Mouse (Mus musculus): Measurements from ENCODE around the gene Prkag1. TPM values are rescaled to one million over a fixed set of nuclear protein-coding genes. Genes with fewer than 3 reads are reported as not detected.

Prkag1 gene
- 47.3 and 53.3 TPM in 2 replicates for polyA plus RNA-seq (2012; rRNA removed)

DNA sequence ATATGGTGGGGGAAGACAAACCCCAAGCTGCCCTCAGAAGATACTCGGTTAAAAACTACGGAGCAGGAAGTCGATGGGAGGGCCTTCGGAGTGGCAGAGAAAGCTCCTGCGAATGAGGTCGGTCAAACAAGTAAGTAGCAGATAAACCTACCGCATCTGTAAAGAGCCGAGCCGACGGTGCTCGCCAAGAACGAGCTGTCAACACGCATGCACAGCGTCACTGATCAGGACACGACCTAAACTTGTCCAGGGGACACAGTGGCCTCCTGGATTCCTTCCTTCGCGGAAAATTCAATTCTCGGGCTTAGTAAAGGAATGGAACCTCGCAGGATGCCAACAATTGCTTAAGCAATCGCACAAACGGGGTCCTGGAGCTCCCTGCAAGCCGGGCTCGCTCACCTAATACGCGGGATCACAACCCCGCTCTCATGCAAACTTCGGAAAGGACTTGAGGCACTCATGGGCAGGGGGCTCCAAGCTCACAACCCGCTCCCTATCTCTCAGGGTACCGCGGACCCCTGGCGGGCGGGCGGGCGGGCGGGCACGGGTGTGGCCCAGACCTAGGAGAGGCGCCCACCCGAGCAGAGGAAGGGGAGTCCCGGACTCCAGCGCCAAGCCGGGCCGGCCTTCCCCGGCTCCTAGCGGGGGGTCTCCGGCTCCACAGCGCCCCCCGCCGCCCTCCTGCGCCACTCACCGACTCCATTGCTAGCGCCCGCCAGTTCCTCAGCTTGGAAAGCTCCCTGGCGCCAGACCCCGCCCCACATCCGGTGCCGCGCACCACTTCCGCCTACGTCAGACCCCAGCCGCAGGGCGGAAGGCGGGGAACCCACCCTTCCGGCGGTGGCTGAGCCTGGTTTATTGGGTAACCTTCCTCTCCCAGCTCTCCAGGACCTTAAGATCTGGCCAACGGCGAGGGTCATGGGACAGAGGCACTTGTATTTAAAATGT lies at the start of gene Prkag1:
Gene Prkag1 (minus strand): TSS at position 786 of the 948 bp plus-strand sequence.

DNA sequence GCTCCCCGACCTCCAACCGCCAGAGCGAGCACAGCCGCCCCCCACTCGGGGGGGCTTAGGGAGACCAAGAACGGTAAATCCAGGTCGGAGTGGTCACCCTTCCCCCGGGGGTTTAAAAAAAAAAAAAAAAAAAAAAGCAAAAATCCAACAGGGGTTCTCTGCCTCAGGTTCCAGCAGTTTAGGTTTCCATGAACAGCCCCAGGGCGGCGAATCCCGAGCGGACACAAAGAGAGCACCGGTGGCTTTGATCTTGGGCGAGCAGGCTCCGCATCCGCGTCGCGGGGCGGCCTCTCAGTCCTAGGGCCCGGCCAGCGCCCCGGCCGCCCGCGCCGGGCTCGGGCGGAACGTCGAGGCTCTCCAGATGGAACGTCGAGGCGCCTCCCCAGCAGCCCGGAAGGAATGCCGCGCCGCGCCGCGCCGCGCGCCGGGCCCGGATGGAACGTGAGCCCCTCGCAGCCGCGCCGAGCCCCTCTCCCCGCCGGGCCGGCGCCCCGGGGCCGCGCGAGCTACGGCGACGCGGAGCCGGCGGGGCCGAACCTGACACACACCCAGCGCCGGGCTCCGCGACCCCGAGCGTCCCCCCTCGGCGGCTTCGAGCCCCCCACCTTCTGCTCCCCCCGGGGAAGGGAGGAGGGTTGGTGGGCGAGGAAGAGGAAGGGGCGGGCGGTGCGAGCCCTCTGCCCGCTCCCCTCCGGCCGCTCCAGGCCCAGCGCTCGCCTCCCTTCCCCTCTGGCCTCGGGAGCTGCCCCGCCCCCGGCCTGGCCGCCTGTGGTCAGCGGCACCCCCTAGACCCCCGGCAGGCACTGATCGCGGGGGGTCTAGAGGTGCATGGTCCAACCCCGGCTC lies 40.0 kb upstream of the Prkag1 start, which contains the start of gene Kmt2d:
Gene Kmt2d (minus strand): TSS at position 135 of the 846 bp plus-strand sequence.

DNA sequence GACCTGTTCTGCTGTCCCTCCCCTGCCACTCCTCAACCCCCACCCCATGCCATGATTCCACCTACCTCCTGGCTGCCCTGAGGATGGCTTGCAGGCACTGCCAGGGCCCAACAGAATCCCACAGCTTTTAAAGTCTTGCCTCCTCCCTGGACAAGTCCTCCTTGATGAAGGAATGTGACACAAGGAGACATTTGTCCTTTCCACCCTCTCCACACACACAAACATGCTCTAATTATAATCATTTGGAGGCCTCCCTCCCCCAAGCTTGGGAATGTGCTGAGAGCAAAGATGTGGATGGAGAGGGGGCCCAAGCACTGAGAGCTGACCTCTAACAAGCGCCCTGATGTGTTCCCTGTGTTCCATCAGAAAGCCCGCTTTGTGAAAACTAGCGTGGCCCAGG lies 21.9 kb downstream of the Prkag1 start, which contains the start of gene Ddn:
Gene Ddn (minus strand): TSS at position 101 of the 400 bp plus-strand sequence.

DNA sequence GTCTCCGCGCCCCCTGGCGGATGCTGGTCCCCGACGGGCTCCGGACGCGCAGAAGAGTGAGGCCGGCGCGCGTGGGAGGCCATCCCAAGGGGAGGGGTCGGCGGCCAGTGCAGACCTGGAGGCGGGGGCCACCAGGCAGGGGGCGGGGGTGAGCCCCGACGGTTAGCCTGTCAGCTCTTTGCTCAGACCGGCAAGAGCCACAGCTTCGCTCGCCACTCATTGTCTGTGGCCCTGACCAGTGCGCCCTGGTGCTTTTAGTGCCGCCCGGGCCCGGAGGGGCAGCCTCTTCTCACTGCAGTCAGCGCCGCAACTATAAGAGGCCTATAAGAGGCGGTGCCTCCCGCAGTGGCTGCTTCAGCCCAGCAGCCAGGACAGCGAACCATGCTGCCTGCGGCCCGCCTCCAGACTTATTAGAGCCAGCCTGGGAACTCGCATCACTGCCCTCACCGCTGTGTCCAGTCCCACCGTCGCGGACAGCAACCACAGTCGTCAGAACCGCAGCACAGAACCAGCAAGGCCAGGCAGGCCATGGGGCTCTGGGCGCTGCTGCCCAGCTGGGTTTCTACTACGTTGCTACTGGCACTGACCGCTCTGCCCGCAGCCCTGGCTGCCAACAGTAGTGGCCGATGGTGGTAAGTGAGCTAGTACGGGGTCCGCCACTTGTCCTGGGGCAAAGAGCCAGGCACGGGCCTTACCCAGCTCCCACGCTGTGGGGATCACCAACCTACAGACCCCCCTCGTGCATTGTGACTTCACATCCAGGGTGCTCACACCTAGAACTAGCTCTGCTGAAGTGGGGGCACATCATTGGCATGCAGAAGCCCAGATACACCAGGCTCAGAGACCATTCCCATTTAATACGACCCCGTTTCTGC lies 41.4 kb downstream of the Prkag1 start, which contains the start of gene Wnt1:
Gene Wnt1 (plus strand): TSS at position 197 of the 875 bp plus-strand sequence.

DNA sequence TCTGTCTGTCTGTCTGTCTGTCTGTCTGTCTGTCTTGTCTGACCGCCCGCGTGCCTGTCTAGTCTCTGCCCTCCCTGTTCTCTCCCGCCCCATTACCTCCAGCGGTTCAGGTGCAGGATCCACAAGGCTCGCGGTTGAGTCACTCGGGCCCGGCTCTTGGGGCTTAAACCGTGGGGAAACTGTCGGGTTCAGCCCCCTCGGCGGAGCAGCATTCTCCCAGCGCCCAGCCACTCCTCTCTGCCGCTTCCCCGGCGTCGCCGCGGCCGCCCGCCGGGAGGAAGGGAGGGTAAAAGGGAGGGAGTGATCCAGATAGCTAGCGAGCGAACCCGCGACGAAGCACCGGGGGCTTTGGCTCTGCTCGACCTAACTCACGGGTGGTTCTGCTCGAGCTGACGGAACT lies 53.6 kb downstream of the Prkag1 start, which contains the start of gene Wnt10b:
Gene Wnt10b (minus strand): TSS at position 389 of the 400 bp plus-strand sequence.

Other genes starting within 250 kb of the Prkag1 start
- gene Adcy6, start 221.4 kb downstream of the Prkag1 start, polyA plus RNA-seq (2012; rRNA removed) = 14.0 and 17.8 TPM in 2 replicates
- 1.2 TPM in 2 replicates for gene Cacnb3, start 200.7 kb downstream of the Prkag1 start, polyA plus RNA-seq (2012; rRNA removed)
- gene Ddx23, start 168.6 kb downstream of the Prkag1 start, polyA plus RNA-seq (2012; rRNA removed) = 16.7 and 18.6 TPM in 2 replicates
- 1.9 and 2.1 TPM in 2 replicates for gene Rnd1, start 154.1 kb downstream of the Prkag1 start, polyA plus RNA-seq (2012; rRNA removed)
- gene Ccdc65, start 123.3 kb downstream of the Prkag1 start, polyA plus RNA-seq (2012; rRNA removed) = 0.03 and 0.04 TPM in 2 replicates
- gene Fkbp11, start 103.3 kb downstream of the Prkag1 start, polyA plus RNA-seq (2012; rRNA removed) = 136 and 198 TPM in 2 replicates
- gene Arf3, start 68.3 kb downstream of the Prkag1 start, polyA plus RNA-seq (2012; rRNA removed) = 17.4 and 22.0 TPM in 2 replicates
- gene Wnt10b, start 53.4 kb downstream of the Prkag1 start, polyA plus RNA-seq (2012; rRNA removed) = 0.03 and 0.07 TPM in 2 replicates
- not detected in 2 replicates for gene Wnt1, start 41.7 kb downstream of the Prkag1 start, polyA plus RNA-seq (2012; rRNA removed)
- gene Ddn, start 22.0 kb downstream of the Prkag1 start, polyA plus RNA-seq (2012; rRNA removed) = 0.01 and 0.02 TPM in 2 replicates
- 3.5 and 6.2 TPM in 2 replicates for gene Kmt2d, start 39.7 kb upstream of the Prkag1 start, polyA plus RNA-seq (2012; rRNA removed)
- 1.5 and 1.6 TPM in 2 replicates for gene Rhebl1, start 63.0 kb upstream of the Prkag1 start, polyA plus RNA-seq (2012; rRNA removed)
- 0.14 and 0.16 TPM in 2 replicates for gene Dhh, start 67.0 kb upstream of the Prkag1 start, polyA plus RNA-seq (2012; rRNA removed)
- gene Lmbr1l, start 86.7 kb upstream of the Prkag1 start, polyA plus RNA-seq (2012; rRNA removed) = 15.8 and 17.4 TPM in 2 replicates
- gene Tuba1b, start 103.0 kb upstream of the Prkag1 start, polyA plus RNA-seq (2012; rRNA removed) = 760 and 830 TPM in 2 replicates
- 0.19 TPM in 1 of 2 replicates, not detected in the other for gene Gm49450, start 122.0 kb upstream of the Prkag1 start, polyA plus RNA-seq (2012; rRNA removed)
- 31.0 and 37.6 TPM in 2 replicates for gene Tuba1a, start 122.2 kb upstream of the Prkag1 start, polyA plus RNA-seq (2012; rRNA removed)
- 221 and 258 TPM in 2 replicates for gene Tuba1c, start 198.4 kb upstream of the Prkag1 start, polyA plus RNA-seq (2012; rRNA removed)
- 0.17 and 0.37 TPM in 2 replicates for gene Prph, start 223.7 kb upstream of the Prkag1 start, polyA plus RNA-seq (2012; rRNA removed)
- 6.3 and 9.4 TPM in 2 replicates for gene Troap, start 243.1 kb upstream of the Prkag1 start, polyA plus RNA-seq (2012; rRNA removed)